Mouse (Mus musculus) spleen, postnatal 10 days (tissue): ENCODE data around the gene Clcnkb.

ENCODE experiments used
- DNase-seq, 2 experiments: peaks; one replicate each; pipeline ENCODE4 v3.0.0; 2021 to 2022; ENCODE audit warnings: low spot score in 2 of 2

Gene Clcnkb

GRCm38 (mm10) chr4:141357811-141358210 is 58.0 kb downstream of the Clcnkb start:
- DNase-seq, result no peak
